Mouse (Mus musculus): ENCODE data around the gene Sh3d19.
"Not testable (repeated sequence)": the region's sequence is repeated elsewhere in the genome, so short reads cannot be mapped to it uniquely, and the experiment has no call there.

The Sh3d19 gene

DNA sequence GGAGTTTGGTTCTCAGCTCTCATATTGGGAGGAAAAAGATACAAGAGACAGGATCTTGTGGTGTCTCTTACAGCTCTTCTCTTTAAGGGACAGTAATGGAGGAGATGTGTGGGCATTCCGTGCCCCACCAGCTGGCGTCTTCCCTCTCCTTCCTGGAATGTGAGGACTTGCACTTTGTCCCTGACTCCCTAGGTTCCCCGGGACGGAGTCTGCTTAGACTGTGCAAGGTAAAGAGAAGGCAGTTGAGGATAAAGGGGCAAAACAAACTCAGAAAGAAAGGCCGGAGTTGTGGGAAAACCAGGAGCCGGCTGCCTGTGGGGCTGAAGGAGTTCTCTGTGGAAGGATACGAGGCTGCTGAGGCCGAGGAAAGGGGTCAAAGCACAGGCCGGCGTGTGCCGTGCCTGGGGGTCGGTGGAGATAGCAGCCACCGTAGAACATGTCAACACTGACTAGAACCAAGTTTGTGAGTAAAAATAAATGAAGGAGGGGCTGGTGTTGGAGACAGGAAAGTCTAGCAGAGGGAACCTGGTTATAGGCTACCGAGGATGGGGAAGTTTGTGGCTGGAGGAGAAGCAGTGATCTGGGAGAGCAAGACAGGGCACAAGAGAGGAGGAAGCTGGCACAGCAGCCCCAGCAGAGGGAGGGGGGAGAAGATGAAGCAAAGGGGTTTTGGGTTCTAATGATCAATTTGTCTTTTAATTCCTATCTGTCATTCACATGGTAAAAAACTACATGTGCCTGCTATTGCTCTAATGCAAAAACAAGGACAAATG, 105.8 kb downstream of the Sh3d19 start:
- ATAC-seq (ENCODE audit: insufficient number of reproducible peaks, low FRiP score, low TSS enrichment) = no peak

DNA sequence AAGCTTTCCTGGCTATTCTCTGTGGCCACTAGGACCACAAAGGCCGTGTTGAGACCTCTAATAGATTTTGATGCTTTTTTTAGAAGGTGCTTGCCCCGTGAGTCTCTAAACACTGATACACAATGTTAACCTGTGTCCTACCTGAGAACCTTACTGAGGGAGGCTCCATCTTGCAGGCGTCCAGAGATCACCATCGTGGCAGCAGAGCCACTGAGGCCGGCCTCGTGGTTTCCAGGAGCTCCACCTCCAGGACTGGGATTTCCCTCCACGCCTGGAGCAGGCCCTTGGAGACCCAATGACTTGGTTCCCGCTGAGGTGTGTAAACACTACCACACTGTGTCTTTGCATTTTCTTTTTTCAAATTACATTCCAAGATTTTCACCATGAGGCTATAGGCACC, 112.1 kb downstream of the Sh3d19 start:
- no peak for ATAC-seq (ENCODE audit: insufficient number of reproducible peaks, low FRiP score, low TSS enrichment)

GRCm38 (mm10) chr3:86085001-86085400, 114.1 kb downstream of the Sh3d19 start:
- no peak for ATAC-seq (ENCODE audit: insufficient number of reproducible peaks, low FRiP score, low TSS enrichment)

GRCm38 (mm10) chr3:86087872-86088271, 117.0 kb downstream of the Sh3d19 start:
- no peak for ATAC-seq (ENCODE audit: insufficient number of reproducible peaks, low FRiP score, low TSS enrichment)

GRCm38 (mm10) chr3:86093213-86093845, 122.4 kb downstream of the Sh3d19 start:
- no peak for ATAC-seq (ENCODE audit: insufficient number of reproducible peaks, low FRiP score, low TSS enrichment)

GRCm38 (mm10) chr3:86093907-86094306, 123.0 kb downstream of the Sh3d19 start:
- no peak for ATAC-seq (ENCODE audit: insufficient number of reproducible peaks, low FRiP score, low TSS enrichment)

DNA sequence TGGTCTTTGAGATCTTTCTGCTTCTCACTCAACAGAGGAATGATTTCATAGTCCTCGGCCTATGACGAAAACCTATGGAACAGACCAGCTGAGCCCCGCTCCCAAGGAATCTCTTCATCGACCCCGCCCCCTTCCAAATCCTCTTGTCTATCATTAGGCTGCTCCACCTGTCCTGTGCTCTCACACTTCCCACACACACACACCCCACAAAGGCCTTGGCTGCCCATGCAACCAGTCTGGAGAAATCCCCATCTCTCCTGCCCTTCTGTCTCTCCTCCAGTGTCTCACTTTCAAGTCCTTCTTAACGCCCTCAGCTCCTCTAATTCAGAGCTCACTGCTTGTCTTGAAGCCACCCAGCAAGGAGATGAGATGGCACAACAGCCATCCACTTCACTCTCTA, 131.0 kb downstream of the Sh3d19 start:
- ATAC-seq (ENCODE audit: insufficient number of reproducible peaks, low FRiP score, low TSS enrichment) = no peak

GRCm38 (mm10) chr3:86103449-86104291, 132.8 kb downstream of the Sh3d19 start:
- ATAC-seq (ENCODE audit: insufficient number of reproducible peaks, low FRiP score, low TSS enrichment) = no peak

DNA sequence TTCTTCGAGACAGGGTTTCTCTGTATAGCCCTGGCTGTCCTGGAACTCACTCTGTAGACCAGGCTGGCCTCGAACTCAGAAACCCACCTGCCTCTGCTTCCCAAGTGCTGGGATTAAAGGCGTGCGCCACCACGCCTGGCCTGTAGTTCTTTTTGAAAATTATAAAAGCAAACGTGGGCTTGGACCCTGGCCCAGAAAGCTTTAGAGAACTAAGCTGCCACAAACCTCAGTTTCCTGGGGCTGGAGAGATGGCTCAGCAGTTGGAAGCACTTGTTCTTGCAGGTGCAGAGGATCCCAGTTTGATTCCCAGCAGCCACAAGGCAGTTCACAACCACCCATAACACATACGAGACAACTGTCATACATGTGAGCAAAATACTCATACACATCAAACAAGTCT, 133.5 kb downstream of the Sh3d19 start:
- not testable (repeated sequence) for ATAC-seq (ENCODE audit: insufficient number of reproducible peaks, low FRiP score, low TSS enrichment)

- ATAC-seq (ENCODE audit: insufficient number of reproducible peaks, low FRiP score, low TSS enrichment) = no peak
Observed at GRCm38 (mm10) chr3:86104909-86105308, 134.0 kb downstream of the Sh3d19 start.

DNA sequence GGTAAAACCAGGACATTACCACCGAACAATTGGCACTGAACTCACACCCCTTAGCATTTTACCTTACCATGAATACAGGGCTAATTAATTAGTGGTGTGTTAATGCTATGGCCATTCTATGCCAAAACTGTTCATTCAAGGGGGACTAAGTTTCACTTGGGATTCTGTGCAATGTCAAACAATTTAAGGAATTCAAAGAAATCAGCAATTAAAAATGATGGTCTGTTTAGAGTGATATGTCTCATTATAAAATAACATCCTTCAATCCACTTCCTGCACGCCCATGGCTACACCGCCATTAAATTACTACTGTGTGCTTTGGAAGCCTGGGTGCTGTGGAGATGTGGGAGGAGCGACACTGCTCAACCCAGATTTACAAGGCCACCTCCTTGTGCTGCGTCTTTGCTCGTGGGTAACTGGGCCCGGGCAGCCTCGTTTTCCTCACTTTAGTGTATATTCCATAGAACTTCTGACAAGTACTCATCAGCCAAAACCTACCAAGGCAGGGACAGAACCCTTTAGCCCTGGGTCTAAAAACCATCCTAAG, 135.2 kb downstream of the Sh3d19 start:
- ATAC-seq (ENCODE audit: insufficient number of reproducible peaks, low FRiP score, low TSS enrichment) = no peak

- no peak for ATAC-seq (ENCODE audit: insufficient number of reproducible peaks, low FRiP score, low TSS enrichment)
Observed at GRCm38 (mm10) chr3:86107637-86108539, 137.0 kb downstream of the Sh3d19 start.

DNA sequence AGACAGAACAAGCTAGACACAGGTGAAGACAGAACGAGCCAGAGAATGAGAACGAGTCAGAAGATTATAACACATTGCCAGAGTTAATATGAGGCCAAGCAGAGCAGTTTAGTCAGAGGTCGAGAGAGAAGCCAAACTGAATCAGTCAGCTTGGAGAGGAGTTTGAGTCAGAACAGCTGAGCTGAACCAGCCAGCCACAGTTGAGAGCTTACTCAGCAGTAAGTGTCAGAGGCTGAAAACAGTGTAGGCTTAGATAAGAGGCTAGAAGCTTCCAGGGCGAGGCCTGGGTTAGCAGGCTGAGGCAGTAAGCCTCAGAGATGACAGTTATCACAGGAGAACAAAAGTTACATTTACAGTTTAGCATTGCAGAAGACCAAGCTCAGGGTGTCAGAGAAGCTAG, 137.7 kb downstream of the Sh3d19 start:
- no peak for ATAC-seq (ENCODE audit: insufficient number of reproducible peaks, low FRiP score, low TSS enrichment)

DNA sequence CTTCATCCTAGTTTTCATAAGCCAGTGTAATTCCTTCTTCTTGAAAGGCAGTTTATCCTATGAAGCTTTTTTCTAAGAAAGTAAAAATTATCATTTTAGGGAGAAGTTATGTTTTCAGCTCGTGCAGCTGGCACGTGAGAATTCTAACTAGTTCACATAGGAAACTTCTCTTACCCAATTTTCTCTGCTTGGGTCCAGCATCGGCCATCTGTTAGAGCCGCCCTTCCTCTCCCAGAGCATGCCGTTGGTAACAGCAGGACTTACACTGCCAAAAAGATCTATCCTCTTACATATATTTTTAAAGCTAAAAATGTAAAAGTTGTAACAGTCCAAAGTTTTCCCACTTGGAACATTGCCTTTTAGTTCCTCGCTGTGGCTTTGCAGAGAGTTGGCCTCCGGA, 138.2 kb downstream of the Sh3d19 start:
- ATAC-seq (ENCODE audit: insufficient number of reproducible peaks, low FRiP score, low TSS enrichment) = no peak

GRCm38 (mm10) chr3:86110077-86110476, 139.2 kb downstream of the Sh3d19 start:
- no peak for ATAC-seq (ENCODE audit: insufficient number of reproducible peaks, low FRiP score, low TSS enrichment)

DNA sequence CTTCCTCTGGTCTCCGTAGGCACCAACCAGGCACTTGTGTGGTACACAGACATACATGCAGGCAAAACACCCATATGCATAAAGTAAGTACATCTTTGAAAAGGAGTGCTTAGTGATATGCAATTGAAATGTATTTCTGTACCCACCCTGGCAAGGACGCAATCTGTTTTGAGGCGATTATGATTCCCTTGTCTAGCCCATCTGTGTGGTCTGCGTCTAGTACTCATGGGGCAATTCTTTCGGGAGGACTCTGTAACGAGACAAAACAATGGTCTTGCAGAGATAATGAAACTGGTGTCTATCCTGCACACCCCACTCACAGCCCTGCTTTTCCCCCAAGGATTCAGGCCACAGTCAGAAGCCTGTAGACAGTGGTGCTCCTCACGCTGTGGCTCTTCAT, 141.9 kb downstream of the Sh3d19 start:
- no peak for ATAC-seq (ENCODE audit: insufficient number of reproducible peaks, low FRiP score, low TSS enrichment)

GRCm38 (mm10) chr3:86114659-86115338, 143.9 kb downstream of the Sh3d19 start:
- ATAC-seq (ENCODE audit: insufficient number of reproducible peaks, low FRiP score, low TSS enrichment) = no peak

DNA sequence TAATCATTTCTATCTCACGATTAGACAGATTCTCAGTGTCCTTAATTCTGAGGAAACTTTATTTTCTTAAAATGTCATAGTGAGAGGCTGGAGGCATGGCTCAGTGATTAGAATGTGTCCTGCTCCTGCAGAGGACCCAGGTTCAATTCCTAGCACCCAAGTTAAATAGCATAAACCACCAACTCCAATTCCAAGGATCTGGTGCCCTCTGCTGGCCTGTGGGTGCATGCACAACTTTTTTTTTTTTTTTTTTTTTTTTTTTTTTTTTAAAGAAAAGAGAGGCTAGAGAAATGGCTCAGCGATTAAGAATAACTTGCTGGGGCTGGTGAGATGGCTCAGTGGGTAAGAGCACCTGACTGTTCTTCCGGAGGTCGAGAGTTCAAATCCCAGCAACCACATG, 146.0 kb downstream of the Sh3d19 start:
- ATAC-seq (ENCODE audit: insufficient number of reproducible peaks, low FRiP score, low TSS enrichment) = no peak

- no peak for ATAC-seq (ENCODE audit: insufficient number of reproducible peaks, low FRiP score, low TSS enrichment)
Observed at GRCm38 (mm10) chr3:86119237-86119932, 148.5 kb downstream of the Sh3d19 start.
